Mouse (Mus musculus) liver, embryonic 12.5 days (tissue): ENCODE data around the gene Mast4. TPM values are rescaled to one million over a fixed set of nuclear protein-coding genes. Genes with fewer than 3 reads are reported as not detected.

ENCODE experiments used
- ATAC-seq: fragments of 200-750 bp; cut with Nextera tagmentation; 2 replicates; pipeline ENCODE4 v1.8.0; 2017; ENCODE audit warnings: moderate number of reproducible peaks, mild to moderate bottlenecking, moderate library complexity
- H3K27ac ChIP-seq: fragments of 300-500 bp; sonication (generic); 2 replicates; pipeline ENCODE4 v1.5.1; 2016; ENCODE audit warnings: mild to moderate bottlenecking
- H3K27me3 ChIP-seq: fragments of 300-500 bp; sonication (generic); replicated peaks from 2 replicates; pipeline ENCODE4 v1.6.1; 2016; ENCODE audit warnings: mild to moderate bottlenecking, moderate library complexity
- H3K36me3 ChIP-seq: fragments of 300-500 bp; sonication (generic); 2 replicates; pipeline ENCODE4 v1.6.1; 2016; ENCODE audit warnings: mild to moderate bottlenecking, moderate library complexity
- H3K4me1 ChIP-seq: fragments of 300-500 bp; sonication (generic); 2 replicates; pipeline ENCODE4 v1.6.1; 2016
- H3K4me2 ChIP-seq: fragments of 300-500 bp; sonication (generic); 2 replicates; pipeline ENCODE4 v1.6.1; 2016; ENCODE audit warnings: mild to moderate bottlenecking, moderate library complexity
- H3K4me3 ChIP-seq: fragments of 300-500 bp; sonication (generic); 2 replicates; pipeline ENCODE4 v1.5.1; 2016; ENCODE audit warnings: mild to moderate bottlenecking, moderate library complexity
- H3K9ac ChIP-seq: fragments of 300-500 bp; sonication (generic); 2 replicates; pipeline ENCODE4 v1.6.1; 2016; ENCODE audit warnings: mild to moderate bottlenecking, moderate library complexity
- H3K9me3 ChIP-seq: fragments of 300-500 bp; sonication (generic); replicated peaks from 2 replicates; pipeline ENCODE4 v1.6.1; 2016; ENCODE audit warnings: mild to moderate bottlenecking, moderate library complexity
- WGBS: fragments of 180-500 bp; shearing (Covaris S2); methylation state at CpG from one replicate; pipeline ENCODE4 v1.1.7; 2016; ENCODE audit not compliant: insufficient replicate concordance; 5-methylcytosine and 5-hydroxymethylcytosine counted together
- polyA plus RNA-seq: library from polyadenylated mRNA; unstranded; fragments of >200 nt; fragmentation: Nextera tagmentation; extraction: Ambion mirVana; gene quantifications from 2 replicates; pipeline ENCODE4 v1.2.1, GENCODE M21; 2016

Gene Mast4
- polyA plus RNA-seq, 1 experiment from 2014 or later: 4.7 TPM

DNA sequence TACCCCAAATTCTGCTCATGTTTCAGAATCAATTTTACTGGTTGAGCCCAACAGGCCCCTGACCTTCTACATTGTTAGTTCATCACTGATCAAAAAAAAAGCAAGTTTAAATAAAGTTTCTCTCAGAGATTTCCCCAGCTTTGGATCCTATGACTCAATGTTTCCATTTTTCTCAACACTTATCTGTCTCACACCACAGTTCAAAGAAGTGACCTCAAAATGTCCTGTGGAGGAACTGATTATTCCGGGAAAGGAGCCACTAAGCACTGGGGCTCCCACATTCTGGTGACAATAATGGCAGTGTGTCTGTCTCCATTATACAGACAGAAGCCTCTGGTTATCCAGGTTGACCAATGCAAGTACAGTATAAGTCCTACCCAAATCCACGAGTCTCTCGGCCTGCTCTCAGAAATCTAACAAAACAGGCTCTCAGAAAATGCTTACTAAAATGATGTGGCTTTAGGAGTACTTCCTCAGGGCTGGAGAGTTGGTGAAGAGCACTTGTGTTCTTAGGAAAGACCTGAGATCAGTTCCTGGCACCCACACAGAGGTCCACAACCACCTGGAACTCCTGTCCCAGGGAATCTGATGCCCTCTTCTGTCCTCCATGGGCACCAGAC lies 319.1 kb downstream of the Mast4 start:
- no peak overlapping the region for H3K27ac ChIP-seq
- H3K9me3 ChIP-seq: no peaks in the 10 kb centered on the region

DNA sequence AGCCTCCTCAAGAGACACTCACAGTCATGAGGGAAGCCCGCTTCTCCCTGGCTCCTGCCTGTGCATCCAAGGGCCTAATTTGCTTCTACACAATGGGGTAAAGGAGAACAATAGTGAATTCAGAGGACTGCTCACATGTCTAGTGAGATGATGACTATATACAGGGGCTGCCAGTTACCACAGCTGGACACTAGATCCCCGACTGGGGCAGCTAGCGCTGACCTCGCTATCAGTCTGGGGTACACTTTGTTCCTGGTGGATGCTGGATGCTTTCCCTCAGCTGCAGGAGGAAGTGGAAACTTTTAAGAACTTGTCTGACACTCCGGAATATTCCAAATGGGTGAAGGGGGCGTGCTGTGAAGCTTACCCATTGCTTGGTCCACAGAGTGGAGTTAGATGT lies 319.7 kb downstream of the Mast4 start:
- Histone ChIP-seq H3K4me2 (no peak overlapping the region), H3K36me3 (no peaks in the 10 kb centered on the region), H3K9ac (no peak overlapping the region), H3K27ac (no peak overlapping the region), H3K4me1 (no peaks in the 10 kb centered on the region), H3K27me3 (no peaks in the 10 kb centered on the region), H3K9me3 (no peaks in the 10 kb centered on the region), H3K4me3 (no peak overlapping the region)
- WGBS: 58% methylated on average over 6 of the region's 6 CpGs
- no peak for ATAC-seq

More for the DNA sequence above, 319.1 kb downstream of the Mast4 start:
- Histone ChIP-seq H3K4me1 (no peaks in the 10 kb centered on the region), H3K27me3 (no peaks in the 10 kb centered on the region), H3K36me3 (no peaks in the 10 kb centered on the region), H3K4me2 (no peak overlapping the region), H3K9ac (no peak overlapping the region), H3K4me3 (no peak overlapping the region)
- WGBS: 76% methylated on average over 3 of the region's 3 CpGs
- no peak for ATAC-seq

GRCm38 (mm10) chr13:103014222-103014621 lies 320.1 kb downstream of the Mast4 start:
- no peaks in the 10 kb centered on the region for H3K4me1 ChIP-seq
- no peak overlapping the region for H3K27ac ChIP-seq
- no peak overlapping the region for H3K4me3 ChIP-seq
- WGBS: 71% methylated on average over 1 of the region's 1 CpGs
- no peak overlapping the region for H3K9ac ChIP-seq
- no peak for ATAC-seq
- H3K27me3 ChIP-seq: no peaks in the 10 kb centered on the region
- no peaks in the 10 kb centered on the region for H3K9me3 ChIP-seq
- H3K36me3 ChIP-seq: no peaks in the 10 kb centered on the region
- H3K4me2 ChIP-seq: no peak overlapping the region

DNA sequence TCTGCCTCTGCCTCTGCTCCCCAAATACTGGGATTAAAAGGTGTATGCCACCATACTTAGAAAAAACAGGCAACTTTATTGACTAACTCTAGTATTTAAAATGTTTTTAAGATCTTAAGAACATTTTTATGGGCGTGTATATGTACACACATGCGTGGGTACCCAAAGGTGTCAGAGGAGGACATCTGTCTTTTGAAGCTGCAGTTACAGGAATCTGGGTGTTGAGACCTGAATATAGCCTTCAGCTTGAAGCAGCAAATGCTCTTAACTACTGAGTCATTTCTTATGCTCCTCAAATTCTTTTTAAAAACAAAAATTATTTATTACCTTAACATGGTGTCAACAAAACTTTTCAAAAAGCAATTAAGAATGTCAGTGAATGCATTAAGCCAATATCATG lies 329.1 kb downstream of the Mast4 start:
- Histone ChIP-seq H3K9ac (no peak overlapping the region), H3K36me3 (no peaks in the 10 kb centered on the region), H3K9me3 (no peaks in the 10 kb centered on the region), H3K27ac (no peak overlapping the region), H3K4me2 (no peak overlapping the region), H3K27me3 (no peaks in the 10 kb centered on the region), H3K4me3 (no peak overlapping the region), H3K4me1 (no peaks in the 10 kb centered on the region)
- 67% methylated on average over 2 of the region's 2 CpGs for WGBS
- ATAC-seq: no peak

- ATAC-seq: no peak
- H3K4me2 ChIP-seq: no peak overlapping the region
- no peak overlapping the region for H3K27ac ChIP-seq
- H3K4me1 ChIP-seq: no peaks in the 10 kb centered on the region
- H3K4me3 ChIP-seq: no peak overlapping the region
- WGBS: 79% methylated on average over 1 of the region's 1 CpGs
- H3K27me3 ChIP-seq: no peaks in the 10 kb centered on the region
- no peaks in the 10 kb centered on the region for H3K9me3 ChIP-seq
- H3K9ac ChIP-seq: no peak overlapping the region
- H3K36me3 ChIP-seq: no peaks in the 10 kb centered on the region
Observed at GRCm38 (mm10) chr13:103001831-103002230, 332.5 kb downstream of the Mast4 start.

DNA sequence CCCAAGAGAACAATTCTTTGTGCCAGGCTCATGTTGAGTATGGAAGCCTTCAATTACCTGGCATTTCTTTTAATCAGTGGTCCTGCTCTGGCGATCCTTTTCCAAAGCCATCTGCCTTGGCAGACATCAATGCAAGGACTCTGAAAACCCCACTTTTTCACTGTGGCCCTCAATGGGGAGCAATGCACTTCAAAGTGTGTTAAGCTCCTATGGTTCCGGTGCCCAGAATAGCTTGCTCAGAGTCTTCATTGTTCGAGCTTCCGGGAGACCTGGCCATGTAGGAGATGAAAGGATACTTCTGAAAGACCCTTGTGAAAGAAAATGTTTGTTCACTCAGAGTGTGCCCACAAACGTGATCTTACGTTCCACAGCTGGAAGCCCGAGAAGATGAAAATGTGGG lies 333.4 kb downstream of the Mast4 start:
- H3K4me1 ChIP-seq: no peaks in the 10 kb centered on the region
- no peak for ATAC-seq
- H3K9ac ChIP-seq: no peak overlapping the region
- no peak overlapping the region for H3K27ac ChIP-seq
- H3K4me3 ChIP-seq: no peak overlapping the region
- WGBS: 71% methylated on average over 7 of the region's 7 CpGs
- no peak overlapping the region for H3K4me2 ChIP-seq
- H3K36me3 ChIP-seq: no peaks in the 10 kb centered on the region
- no peaks in the 10 kb centered on the region for H3K27me3 ChIP-seq
- no peaks in the 10 kb centered on the region for H3K9me3 ChIP-seq

- H3K4me1 ChIP-seq: no peaks in the 10 kb centered on the region
- H3K36me3 ChIP-seq: no peaks in the 10 kb centered on the region
- no peaks in the 10 kb centered on the region for H3K27me3 ChIP-seq
- no peak overlapping the region for H3K27ac ChIP-seq
- no peak overlapping the region for H3K4me2 ChIP-seq
- 83% methylated on average over 11 of the region's 11 CpGs for WGBS
- no peak overlapping the region for H3K9ac ChIP-seq
- no peak for ATAC-seq
- H3K9me3 ChIP-seq: no peaks in the 10 kb centered on the region
- H3K4me3 ChIP-seq: no peak overlapping the region
Observed at GRCm38 (mm10) chr13:102994098-102994497, 340.2 kb downstream of the Mast4 start.

DNA sequence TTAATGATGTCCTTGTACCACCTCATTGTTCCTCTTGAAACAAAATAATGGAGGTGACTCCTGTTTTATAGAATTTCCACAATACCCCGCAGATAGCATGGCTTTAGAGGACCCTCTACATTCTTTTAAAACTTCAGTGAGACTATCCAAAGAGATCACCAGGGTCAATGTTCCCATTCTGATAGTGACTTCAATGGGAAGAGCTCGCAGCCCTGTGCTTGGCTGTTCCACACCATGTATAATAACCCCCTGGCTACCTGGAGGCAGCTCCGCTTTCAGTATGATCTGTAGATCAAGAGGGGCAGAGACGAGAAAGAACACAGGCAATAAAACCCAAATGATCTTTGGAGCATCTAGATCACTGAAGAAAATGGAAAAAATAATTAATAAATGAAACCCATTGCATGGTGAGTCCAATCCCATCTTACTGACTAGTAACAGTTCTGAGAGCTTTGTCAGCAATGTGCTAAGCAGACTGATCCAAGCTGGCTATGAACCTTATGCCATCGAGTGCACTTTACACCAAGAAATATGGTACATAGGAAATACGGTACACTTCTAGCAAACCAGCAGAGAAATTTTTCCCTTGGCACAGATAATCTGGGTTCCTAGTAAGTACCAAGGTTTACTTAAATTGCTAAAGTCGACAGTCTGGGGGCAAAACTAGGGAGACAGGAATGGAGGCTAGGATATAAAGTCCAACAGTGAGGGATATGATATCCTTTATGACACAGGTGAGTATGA lies 341.4 kb downstream of the Mast4 start:
- no peaks in the 10 kb centered on the region for H3K36me3 ChIP-seq
- no peaks in the 10 kb centered on the region for H3K9me3 ChIP-seq
- no peak overlapping the region for H3K27ac ChIP-seq
- H3K4me3 ChIP-seq: no peak overlapping the region
- H3K9ac ChIP-seq: no peak overlapping the region
- no peaks in the 10 kb centered on the region for H3K27me3 ChIP-seq
- no peak overlapping the region for H3K4me2 ChIP-seq
- WGBS: 73% methylated on average over 7 of the region's 7 CpGs
- H3K4me1 ChIP-seq: no peaks in the 10 kb centered on the region
- no peak for ATAC-seq

DNA sequence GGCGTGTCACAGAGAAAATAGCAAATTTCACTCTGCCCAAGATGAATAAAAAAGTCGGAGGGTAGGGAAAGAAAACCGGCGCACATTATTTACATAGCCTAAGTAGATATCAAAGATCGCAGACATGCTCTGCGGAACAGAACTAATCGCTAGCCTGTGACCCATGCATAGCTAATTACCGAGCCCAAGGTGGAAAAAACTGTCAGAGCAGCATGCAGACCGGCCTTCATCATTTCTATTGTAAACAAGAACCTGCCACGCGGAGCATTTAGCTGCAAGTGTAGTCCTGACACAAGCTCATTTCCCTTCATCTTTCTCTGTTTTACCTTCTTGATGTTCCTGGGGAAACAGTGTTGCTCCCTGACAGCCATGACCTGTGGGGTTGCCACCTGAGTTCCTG lies 342.4 kb downstream of the Mast4 start:
- 76% methylated on average over 11 of the region's 11 CpGs for WGBS
- H3K27ac ChIP-seq: no peak overlapping the region
- H3K9ac ChIP-seq: no peak overlapping the region
- H3K36me3 ChIP-seq: no peaks in the 10 kb centered on the region
- ATAC-seq: no peak
- no peak overlapping the region for H3K4me2 ChIP-seq
- no peaks in the 10 kb centered on the region for H3K4me1 ChIP-seq
- no peaks in the 10 kb centered on the region for H3K9me3 ChIP-seq
- H3K4me3 ChIP-seq: no peak overlapping the region
- H3K27me3 ChIP-seq: no peaks in the 10 kb centered on the region

GRCm38 (mm10) chr13:102991196-102991595 lies 343.1 kb downstream of the Mast4 start:
- Histone ChIP-seq H3K4me3 (no peak overlapping the region), H3K27ac (no peak overlapping the region), H3K4me1 (no peaks in the 10 kb centered on the region), H3K4me2 (no peak overlapping the region), H3K36me3 (no peaks in the 10 kb centered on the region), H3K9me3 (no peaks in the 10 kb centered on the region), H3K9ac (no peak overlapping the region), H3K27me3 (no peaks in the 10 kb centered on the region)
- no peak for ATAC-seq
- WGBS: 75% methylated on average over 7 of the region's 7 CpGs

- no peaks in the 10 kb centered on the region for H3K9me3 ChIP-seq
- H3K4me3 ChIP-seq: no peak overlapping the region
- no peaks in the 10 kb centered on the region for H3K36me3 ChIP-seq
- WGBS: 70% methylated on average over 1 of the region's 1 CpGs
- H3K9ac ChIP-seq: no peak overlapping the region
- H3K4me1 ChIP-seq: no peaks in the 10 kb centered on the region
- no peak for ATAC-seq
- H3K27ac ChIP-seq: no peak overlapping the region
- no peaks in the 10 kb centered on the region for H3K27me3 ChIP-seq
- H3K4me2 ChIP-seq: no peak overlapping the region
Observed at GRCm38 (mm10) chr13:102990085-102990484, 344.2 kb downstream of the Mast4 start.

DNA sequence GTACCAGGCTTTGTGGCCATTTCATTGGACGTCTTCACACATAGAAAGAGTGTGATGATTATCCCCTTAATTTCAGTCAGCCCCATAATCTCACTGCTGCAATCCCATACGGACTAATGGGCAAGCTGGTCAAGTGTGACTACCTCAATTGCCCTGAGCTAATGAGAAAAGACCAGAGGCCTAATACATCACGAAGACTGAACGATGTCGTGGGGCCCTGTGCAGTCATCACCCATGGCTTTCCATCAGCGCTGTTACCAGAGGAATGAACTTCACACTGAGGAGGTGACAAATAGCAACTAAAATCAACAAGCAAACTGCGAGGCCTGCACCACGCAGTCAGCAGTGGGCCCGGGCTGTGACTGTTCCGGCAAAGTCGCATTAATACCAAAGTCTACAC lies 344.7 kb downstream of the Mast4 start:
- Histone ChIP-seq H3K4me1 (no peaks in the 10 kb centered on the region), H3K27me3 (no peaks in the 10 kb centered on the region), H3K27ac (no peak overlapping the region), H3K4me2 (no peak overlapping the region), H3K9ac (no peak overlapping the region), H3K9me3 (no peaks in the 10 kb centered on the region), H3K4me3 (no peak overlapping the region), H3K36me3 (no peaks in the 10 kb centered on the region)
- 82% methylated on average over 11 of the region's 11 CpGs for WGBS
- ATAC-seq: no peak
